Mouse (Mus musculus) spleen, postnatal 10 days (tissue): ENCODE measurements at regions not wholly inside any gene's neighbourhood (a gene's known extent, or its start where the extent isn't known, plus 50 kb on each side); places are given as distances from the start of the nearest gene placed in this dataset.

ENCODE experiments used
- DNase-seq, 2 experiments: peaks; one replicate each; pipeline ENCODE4 v3.0.0; 2021 to 2022; ENCODE audit warnings: low spot score in 2 of 2

GRCm38 (mm10) chr17:88116321-88116720 lies 51.2 kb upstream of the Fbxo11 start:
- no peak for DNase-seq

- DNase-seq = no peak
Observed at GRCm38 (mm10) chr17:88118714-88119113, 53.6 kb upstream of the Fbxo11 start.

- no peak for DNase-seq
Observed at GRCm38 (mm10) chr17:88123711-88124110, 58.6 kb upstream of the Fbxo11 start.

GRCm38 (mm10) chr17:88127126-88127525 lies 62.0 kb upstream of the Fbxo11 start:
- DNase-seq = no peak

GRCm38 (mm10) chr17:88131297-88131696 lies 66.2 kb upstream of the Fbxo11 start:
- no peak for DNase-seq

GRCm38 (mm10) chr17:88131980-88132379 lies 66.9 kb upstream of the Fbxo11 start:
- DNase-seq = no peak

- DNase-seq = no peak
Observed at GRCm38 (mm10) chr17:88132601-88133346, 67.7 kb upstream of the Fbxo11 start.

GRCm38 (mm10) chr17:88134546-88134945 lies 69.5 kb upstream of the Fbxo11 start:
- no peak for DNase-seq

GRCm38 (mm10) chr17:88141538-88141937 lies 76.4 kb upstream of the Fbxo11 start:
- DNase-seq = no peak

- DNase-seq = no peak
Observed at GRCm38 (mm10) chr17:88142003-88142402, 76.9 kb upstream of the Fbxo11 start.

GRCm38 (mm10) chr17:88142809-88143208 lies 77.7 kb upstream of the Fbxo11 start:
- DNase-seq = no peak

- no peak for DNase-seq
Observed at GRCm38 (mm10) chr17:88143378-88143943, 78.4 kb upstream of the Fbxo11 start.

GRCm38 (mm10) chr17:88158550-88158949 lies 93.5 kb upstream of the Fbxo11 start:
- DNase-seq = no peak

GRCm38 (mm10) chr17:88159212-88159668 lies 94.1 kb upstream of the Fbxo11 start:
- DNase-seq = no peak

- DNase-seq = no peak
Observed at GRCm38 (mm10) chr17:88159851-88160676, 95.0 kb upstream of the Fbxo11 start.

- no peak for DNase-seq
Observed at GRCm38 (mm10) chr17:88160677-88161001, 95.5 kb upstream of the Fbxo11 start.

GRCm38 (mm10) chr17:88161766-88162165 lies 96.7 kb upstream of the Fbxo11 start:
- no peak for DNase-seq

GRCm38 (mm10) chr17:88164805-88165204 lies 99.7 kb upstream of the Fbxo11 start:
- DNase-seq = no peak

GRCm38 (mm10) chr17:88165811-88166210 lies 100.7 kb upstream of the Fbxo11 start:
- DNase-seq = no peak

GRCm38 (mm10) chr17:88168262-88169096 lies 103.4 kb upstream of the Fbxo11 start:
- DNase-seq = no peak

- DNase-seq = no peak
Observed at GRCm38 (mm10) chr17:88171606-88172005, 106.5 kb upstream of the Fbxo11 start.
